Mouse (Mus musculus) midbrain, embryonic 14.5 days (tissue): ENCODE data around the gene Abcc3. TPM values are rescaled to one million over a fixed set of nuclear protein-coding genes. Genes with fewer than 3 reads are reported as not detected.

ENCODE experiments used
- ATAC-seq: fragments of 200-750 bp; cut with Nextera tagmentation; 2 replicates; pipeline ENCODE4 v1.8.0; 2017; ENCODE audit warnings: moderate number of reproducible peaks, moderate library complexity; ENCODE audit not compliant: low FRiP score, low TSS enrichment
- DNase-seq: peaks from one replicate; pipeline ENCODE4 v3.0.0-alpha.2; 2015
- H3K27ac ChIP-seq: fragments of 300-500 bp; sonication (generic); replicated peaks from 2 replicates; pipeline ENCODE4 v1.5.1; 2014; ENCODE audit warnings: mild to moderate bottlenecking, low read depth, low read length, moderate library complexity
- H3K27me3 ChIP-seq: fragments of 300-500 bp; sonication (generic); 2 replicates; pipeline ENCODE4 v1.6.1; 2014; ENCODE audit warnings: low read length, control low read depth, mixed read lengths; ENCODE audit not compliant: control insufficient read depth, insufficient read depth
- H3K36me3 ChIP-seq: fragments of 300-500 bp; sonication (generic); 2 replicates; pipeline ENCODE4 v1.6.1; 2014; ENCODE audit warnings: low read length, control low read depth; ENCODE audit not compliant: control insufficient read depth, insufficient read depth
- H3K4me1 ChIP-seq: fragments of 300-500 bp; sonication (generic); 2 replicates; pipeline ENCODE4 v1.6.1; 2014; ENCODE audit warnings: mild to moderate bottlenecking, antibody characterized with exemption, low read length, control low read depth; ENCODE audit not compliant: control insufficient read depth, insufficient read depth
- H3K4me2 ChIP-seq: fragments of 300-500 bp; sonication (generic); 2 replicates; pipeline ENCODE4 v1.6.1; 2014; ENCODE audit warnings: mild to moderate bottlenecking, low read length, moderate library complexity
- H3K4me3 ChIP-seq: fragments of 300-500 bp; sonication (generic); replicated peaks from 2 replicates; pipeline ENCODE4 v1.5.1; 2014; ENCODE audit warnings: low read depth, low read length
- H3K9ac ChIP-seq: fragments of 300-500 bp; sonication (generic); replicated peaks from 2 replicates; pipeline ENCODE4 v1.6.1; 2014; ENCODE audit warnings: mild to moderate bottlenecking, low read length, moderate library complexity
- H3K9me3 ChIP-seq: fragments of 300-500 bp; sonication (generic); 2 replicates; pipeline ENCODE4 v1.6.1; 2016; ENCODE audit warnings: low read length, control low read depth, mixed read lengths; ENCODE audit not compliant: control insufficient read depth
- WGBS: fragments of 180-500 bp; shearing (Covaris S2); extraction: QIAGEN DNeasy Blood & Tissue Kit; methylation state at CpG from one replicate; pipeline ENCODE4 v1.1.7; 2014; 5-methylcytosine and 5-hydroxymethylcytosine counted together
- polyA plus RNA-seq: library from polyadenylated mRNA; unstranded; fragments of >200 nt; fragmentation: Nextera tagmentation; extraction: Ambion mirVana; gene quantifications from 2 replicates; pipeline ENCODE4 v1.2.1, GENCODE M21; 2014

The Abcc3 gene
- polyA plus RNA-seq, 1 experiment from 2014 or later: 0.50 TPM

GRCm38 (mm10) chr11:94424380-94424779, 31.6 kb upstream of the Abcc3 start:
- Histone ChIP-seq H3K27ac (0 out of 2 replicates have a peak overlapping the region, but pooled peaks have one; percentile 37), H3K4me3 (no peak overlapping the region), H3K4me1 (peaks cover 48% of the 10 kb centered on the region), H3K9me3 (no peaks in the 10 kb centered on the region), H3K27me3 (no peaks in the 10 kb centered on the region), H3K4me2 (no peak overlapping the region), H3K9ac (no peak overlapping the region), H3K36me3 (peaks cover 34% of the 10 kb centered on the region)
- DNase-seq (no peak), ATAC-seq (no peak)
- WGBS: 72% methylated on average over 15 of the region's 15 CpGs

- Histone ChIP-seq H3K36me3 (peaks cover 34% of the 10 kb centered on the region), H3K4me1 (peaks cover 46% of the 10 kb centered on the region), H3K27ac (no peak overlapping the region), H3K4me2 (no peak overlapping the region), H3K9me3 (no peaks in the 10 kb centered on the region), H3K4me3 (no peak overlapping the region), H3K9ac (no peak overlapping the region), H3K27me3 (no peaks in the 10 kb centered on the region)
- ATAC-seq: no peak
- no peak for DNase-seq
- 67% methylated on average over 5 of the region's 5 CpGs for WGBS
Measured at GRCm38 (mm10) chr11:94423855-94424254, 31.1 kb upstream of the Abcc3 start.

GRCm38 (mm10) chr11:94420991-94421390, 28.2 kb upstream of the Abcc3 start:
- Histone ChIP-seq H3K9ac (no peak overlapping the region), H3K4me2 (no peak overlapping the region), H3K27ac (0 out of 2 replicates have a peak overlapping the region, but pooled peaks have one; percentile 26), H3K27me3 (no peaks in the 10 kb centered on the region), H3K4me3 (no peak overlapping the region), H3K4me1 (peaks cover 31% of the 10 kb centered on the region), H3K9me3 (no peaks in the 10 kb centered on the region), H3K36me3 (peaks cover 38% of the 10 kb centered on the region)
- no peak for DNase-seq
- ATAC-seq: no peak
- 77% methylated on average over 6 of the region's 6 CpGs for WGBS

GRCm38 (mm10) chr11:94420325-94420724, 27.5 kb upstream of the Abcc3 start:
- no peak overlapping the region for H3K27ac ChIP-seq
- peak; percentile 71 for DNase-seq

GRCm38 (mm10) chr11:94419004-94419727, 26.4 kb upstream of the Abcc3 start:
- no peaks in the 10 kb centered on the region for H3K27me3 ChIP-seq
- H3K36me3 ChIP-seq: peaks cover 39% of the 10 kb centered on the region
- DNase-seq (no peak), ATAC-seq (no peak)
- no peaks in the 10 kb centered on the region for H3K9me3 ChIP-seq
- H3K9ac ChIP-seq: no peak overlapping the region
- H3K4me1 ChIP-seq: peaks cover 46% of the 10 kb centered on the region
- WGBS: 40% methylated on average over 10 of the region's 10 CpGs
- peak overlapping the region; percentile 28; the same call in 1 of the 2 replicates for H3K27ac ChIP-seq
- no peak overlapping the region for H3K4me2 ChIP-seq
- no peak overlapping the region for H3K4me3 ChIP-seq

More at GRCm38 (mm10) chr11:94420325-94420724, 27.5 kb upstream of the Abcc3 start:
- no peaks in the 10 kb centered on the region for H3K9me3 ChIP-seq
- H3K4me1 ChIP-seq: peaks cover 34% of the 10 kb centered on the region
- H3K27me3 ChIP-seq: no peaks in the 10 kb centered on the region
- 25% methylated on average over 7 of the region's 7 CpGs for WGBS
- no peak overlapping the region for H3K4me3 ChIP-seq
- H3K36me3 ChIP-seq: peaks cover 39% of the 10 kb centered on the region
- no peak overlapping the region for H3K9ac ChIP-seq
- ATAC-seq: no peak
- no peak overlapping the region for H3K4me2 ChIP-seq

GRCm38 (mm10) chr11:94414042-94414441, 21.2 kb upstream of the Abcc3 start:
- Histone ChIP-seq H3K4me1 (peaks cover 40% of the 10 kb centered on the region), H3K27me3 (no peaks in the 10 kb centered on the region)
- ATAC-seq: peak; percentile 8; the same call in 1 of the 2 replicates

GRCm38 (mm10) chr11:94413516-94413915, 20.7 kb upstream of the Abcc3 start:
- Histone ChIP-seq H3K4me3 (no peak overlapping the region), H3K4me1 (peaks cover 36% of the 10 kb centered on the region), H3K27ac (peak overlapping the region; percentile 77), H3K9me3 (no peaks in the 10 kb centered on the region), H3K4me2 (peak overlapping the region; percentile 31), H3K9ac (peak overlapping the region; percentile 23; the same call in 1 of the 2 replicates), H3K27me3 (no peaks in the 10 kb centered on the region), H3K36me3 (peaks cover 47% of the 10 kb centered on the region)
- 11% methylated on average over 8 of the region's 8 CpGs for WGBS
- ATAC-seq (peak; percentile 63), DNase-seq (peak; percentile 80)

More at GRCm38 (mm10) chr11:94414042-94414441, 21.2 kb upstream of the Abcc3 start:
- H3K4me3 ChIP-seq: no peak overlapping the region
- H3K27ac ChIP-seq: peak overlapping the region; percentile 77
- peaks cover 49% of the 10 kb centered on the region for H3K36me3 ChIP-seq
- peak overlapping the region; percentile 23; the same call in 1 of the 2 replicates for H3K9ac ChIP-seq
- 60% methylated on average over 4 of the region's 4 CpGs for WGBS
- no peak for DNase-seq
- H3K4me2 ChIP-seq: peak overlapping the region; percentile 31
- no peaks in the 10 kb centered on the region for H3K9me3 ChIP-seq

- DNase-seq (peak; percentile 65), ATAC-seq (peak; percentile 65)
- Histone ChIP-seq H3K4me2 (peak overlapping the region; percentile 31), H3K4me1 (peaks cover 37% of the 10 kb centered on the region), H3K9me3 (no peaks in the 10 kb centered on the region), H3K27me3 (no peaks in the 10 kb centered on the region), H3K4me3 (no peak overlapping the region), H3K27ac (peak overlapping the region; percentile 77), H3K36me3 (peaks cover 43% of the 10 kb centered on the region), H3K9ac (peak overlapping the region; percentile 23; the same call in 1 of the 2 replicates)
- 15% methylated on average over 10 of the region's 10 CpGs for WGBS
Measured at GRCm38 (mm10) chr11:94412998-94413469, 20.2 kb upstream of the Abcc3 start.
